Comparison of ENCODE assay signal across 9 mouse cellular contexts in genomic region chr5:16237972-16238371, GRCm38 (mm10).
A peak's percentile ranks its signal among the peaks of the same experiment; 100 is the strongest.
DNase-seq lines count a peak whose midpoint lies in the region; ATAC-seq and TF ChIP-seq lines count a peak whose summit lies in the region.
"Had no signal": no experiment of that assay in that cellular context is flagged by ENCODE, and none has a peak within 500 bp of the region (broad histone marks: within the 10 kb centered on the region; RNA-seq: fewer than 3 reads in every experiment).

No protein-coding gene starts in this region.

- no peak for ATAC-seq in heart, postnatal 0 days (ENCODE audit: insufficient read depth, low read depth)
- ATAC-seq in lung, embryonic 15.5 days (ENCODE audit: borderline replicate concordance, extremely low read depth, low FRiP score, low TSS enrichment), result 0 out of 2 replicates have a peak, but pooled peaks have one; percentile 27
- ATAC-seq in megakaryocyte-erythroid progenitor cell, adult 5-6 weeks (replicated peaks; ENCODE audit: low FRiP score, low TSS enrichment, poor library complexity, severe bottlenecking), result no peak

- peaks cover 4% of the 10 kb centered on the region; the same call in 1 of the 2 replicates for H3K4me1 ChIP-seq in heart, postnatal 0 days (ENCODE audit: control insufficient read depth, insufficient read depth)
- H3K4me1 ChIP-seq in lung, embryonic 15.5 days, result peaks cover 4% of the 10 kb centered on the region; the same call in 1 of the 2 replicates

- H3K9me3 ChIP-seq in heart, postnatal 0 days (replicated peaks; ENCODE audit: control insufficient read depth, low read length), result no peaks in the 10 kb centered on the region
- H3K9me3 ChIP-seq in lung, embryonic 15.5 days, result no peaks in the 10 kb centered on the region
- H3K9me3 ChIP-seq: limb, embryonic 12.5 days had no signal

- DNase-seq in cerebellum, postnatal 10 days, result peak; percentile 84 to 93
- no peak for DNase-seq in cerebellum, postnatal 36 days
- DNase-seq in brain, adult 2 months (ENCODE audit: low read depth, low spot score), result peak; percentile 20
- peak; percentile 41 for DNase-seq in heart, postnatal 0 days (ENCODE audit: low spot score)
- peak; percentile 48 for DNase-seq in retina, embryonic 14.5 days (ENCODE audit: low spot score)
- DNase-seq in cerebellum, adult 11-12 months, result no peak

- no peaks in the 10 kb centered on the region for H3K27me3 ChIP-seq in heart, postnatal 0 days (ENCODE audit: control insufficient read depth, insufficient read depth, low read length)
- H3K27me3 ChIP-seq in lung, embryonic 15.5 days, result no peaks in the 10 kb centered on the region
- H3K27me3 ChIP-seq: limb, embryonic 12.5 days had no signal

- H3K27ac ChIP-seq in heart, postnatal 0 days (ENCODE audit: low read depth), result no peak overlapping the region
- no peak overlapping the region for H3K27ac ChIP-seq in lung, embryonic 15.5 days
- H3K27ac ChIP-seq: limb, embryonic 12.5 days had no signal

- WGBS in heart, postnatal 0 days, result 13% methylated on average over 5 of the region's 5 CpGs
- 36% methylated on average over 5 of the region's 5 CpGs for WGBS in lung, embryonic 15.5 days

- TF ChIP-seq EP300 in heart, postnatal 0 days (IDR thresholded peaks at IDR 0.05; ENCODE audit: low read depth), result no peak

- TF ChIP-seq CTCF in heart, postnatal 0 days (IDR thresholded peaks at IDR 0.05; ENCODE audit: low read depth), result no peak

- H3K4me3 ChIP-seq in heart, postnatal 0 days (ENCODE audit: low read depth, low read length), result no peak overlapping the region
- H3K4me3 ChIP-seq in lung, embryonic 15.5 days, result no peak overlapping the region
- H3K4me3 ChIP-seq: limb, embryonic 12.5 days had no signal

- peak overlapping the region; percentile 24; the same call in 1 of the 2 replicates for H3K4me2 ChIP-seq in heart, postnatal 0 days (ENCODE audit: low read depth, low read length)
- H3K4me2 ChIP-seq in lung, embryonic 15.5 days, result no peak overlapping the region
- H3K4me2 ChIP-seq: limb, embryonic 12.5 days had no signal

- H3K36me3 ChIP-seq in heart, postnatal 0 days (replicated peaks; ENCODE audit: control insufficient read depth, insufficient read depth, low read length), result no peaks in the 10 kb centered on the region
- no peaks in the 10 kb centered on the region for H3K36me3 ChIP-seq in lung, embryonic 15.5 days
- H3K36me3 ChIP-seq: limb, embryonic 12.5 days had no signal

- no peak overlapping the region for H3K9ac ChIP-seq in heart, postnatal 0 days (replicated peaks; ENCODE audit: low read depth, low read length)
- no peak overlapping the region for H3K9ac ChIP-seq in lung, embryonic 15.5 days
- H3K9ac ChIP-seq: limb, embryonic 12.5 days had no signal

Comparison
In these comparisons a context has a peak if more than half of its experiments do, and no peak if none do; other contexts are left out.
1. DNase-seq: peak in cerebellum, postnatal 10 days (2 of 2), brain, adult 2 months (single experiment), heart, postnatal 0 days (single experiment) and retina, embryonic 14.5 days (single experiment); none in cerebellum, postnatal 36 days (0 of 2) and cerebellum, adult 11-12 months (single experiment).